Mouse (Mus musculus): ENCODE results near the gene Nthl1.

The Nthl1 gene

GRCm38 (mm10) chr17:24632167-24632812 is at the start of gene Nthl1, which contains the start of gene Tsc2:
Gene Nthl1, plus strand, starts transcription at chr17:24632680.
Gene Tsc2, minus strand, starts transcription at chr17:24632630.
- DNase-seq, result peak; percentile 85

- no peak for DNase-seq
Measured at GRCm38 (mm10) chr17:24583599-24584460, 48.6 kb upstream of the Nthl1 start.

GRCm38 (mm10) chr17:24584520-24584919 is 48.0 kb upstream of the Nthl1 start:
- DNase-seq, result no peak

- DNase-seq, result no peak
Measured at GRCm38 (mm10) chr17:24586532-24586931, 45.9 kb upstream of the Nthl1 start.

GRCm38 (mm10) chr17:24590943-24591342 is 41.5 kb upstream of the Nthl1 start:
- DNase-seq, result no peak

GRCm38 (mm10) chr17:24591695-24592094 is 40.8 kb upstream of the Nthl1 start:
- DNase-seq, result no peak

- no peak for DNase-seq
Measured at GRCm38 (mm10) chr17:24593248-24593647, 39.2 kb upstream of the Nthl1 start.

- DNase-seq, result no peak
Measured at GRCm38 (mm10) chr17:24593992-24594890, 38.2 kb upstream of the Nthl1 start.

- no peak for DNase-seq
Measured at GRCm38 (mm10) chr17:24595126-24596072, 37.1 kb upstream of the Nthl1 start.

- DNase-seq, result no peak
Measured at GRCm38 (mm10) chr17:24596073-24596466, 36.4 kb upstream of the Nthl1 start.

- DNase-seq, result no peak
Measured at GRCm38 (mm10) chr17:24596471-24597183, 35.9 kb upstream of the Nthl1 start.

GRCm38 (mm10) chr17:24597989-24598388 is 34.5 kb upstream of the Nthl1 start:
- no peak for DNase-seq

- no peak for DNase-seq
Measured at GRCm38 (mm10) chr17:24600502-24600901, 32.0 kb upstream of the Nthl1 start.

GRCm38 (mm10) chr17:24603961-24604360 is 28.5 kb upstream of the Nthl1 start:
- DNase-seq, result no peak

GRCm38 (mm10) chr17:24604557-24604956 is 27.9 kb upstream of the Nthl1 start:
- DNase-seq, result no peak

GRCm38 (mm10) chr17:24608370-24608769 is 24.1 kb upstream of the Nthl1 start:
- DNase-seq, result no peak

- no peak for DNase-seq
Measured at GRCm38 (mm10) chr17:24608874-24609273, 23.6 kb upstream of the Nthl1 start.

- DNase-seq, result no peak
Measured at GRCm38 (mm10) chr17:24610711-24611110, 21.8 kb upstream of the Nthl1 start.

GRCm38 (mm10) chr17:24617561-24618194 is 14.8 kb upstream of the Nthl1 start:
- no peak for DNase-seq

GRCm38 (mm10) chr17:24625472-24625871 is 7.0 kb upstream of the Nthl1 start:
- no peak for DNase-seq

- peak; percentile 82 for DNase-seq
Measured at GRCm38 (mm10) chr17:24628646-24629045, 3.8 kb upstream of the Nthl1 start.
